Mouse (Mus musculus): ENCODE measurements at regions not wholly inside any gene's neighbourhood (a gene's known extent, or its start where the extent isn't known, plus 50 kb on each side); places are given as distances from the start of the nearest gene placed in this dataset.

GRCm38 (mm10) chr10:6053207-6053606 lies 131.0 kb upstream of the Rgs17 start:
- no peak for DNase-seq

GRCm38 (mm10) chr10:6043358-6043757 lies 121.2 kb upstream of the Rgs17 start:
- no peak for DNase-seq

GRCm38 (mm10) chr10:6039771-6040170 lies 117.6 kb upstream of the Rgs17 start:
- no peak for DNase-seq

GRCm38 (mm10) chr10:6035792-6036487 lies 113.7 kb upstream of the Rgs17 start:
- peak; percentile 96 for DNase-seq

GRCm38 (mm10) chr10:6032469-6032868 lies 110.3 kb upstream of the Rgs17 start:
- DNase-seq, result no peak

GRCm38 (mm10) chr10:6027551-6027950 lies 105.4 kb upstream of the Rgs17 start:
- no peak for DNase-seq

GRCm38 (mm10) chr10:6026317-6026716 lies 104.1 kb upstream of the Rgs17 start:
- DNase-seq, result no peak

- no peak for DNase-seq
Measured at GRCm38 (mm10) chr10:6022609-6023283, 100.5 kb upstream of the Rgs17 start.

GRCm38 (mm10) chr10:6020944-6021684 lies 98.9 kb upstream of the Rgs17 start:
- no peak for DNase-seq

GRCm38 (mm10) chr10:6013743-6014142 lies 91.5 kb upstream of the Rgs17 start:
- DNase-seq, result no peak

GRCm38 (mm10) chr10:6011541-6011940 lies 89.3 kb upstream of the Rgs17 start:
- DNase-seq, result no peak

GRCm38 (mm10) chr10:6011029-6011428 lies 88.8 kb upstream of the Rgs17 start:
- DNase-seq, result no peak

GRCm38 (mm10) chr10:6007238-6007972 lies 85.2 kb upstream of the Rgs17 start:
- DNase-seq, result no peak

GRCm38 (mm10) chr10:5981433-5981832 lies 59.2 kb upstream of the Rgs17 start:
- no peak for DNase-seq

- no peak for DNase-seq
Measured at GRCm38 (mm10) chr10:5978534-5978933, 56.3 kb upstream of the Rgs17 start.

Measured in cerebellum, postnatal 14 days (tissue).